Mouse (Mus musculus): ENCODE results near the gene Caskin1.

GRCm38 (mm10) chr17:24454218-24454755 lies 34.1 kb upstream of the Caskin1 start:
- TF ChIP-seq POLR2A (IDR thresholded peaks at IDR 0.05; ENCODE audit: borderline replicate concordance, control insufficient read depth, low read depth, low read length) (no peak), CTCF (IDR thresholded peaks at IDR 0.05; ENCODE audit: control insufficient read depth, insufficient read depth, low read length) (no peak)
